Mouse (Mus musculus) heart, adult 8-10 months (tissue): Measurements from ENCODE around the gene Bcar1. TPM values are rescaled to one million over a fixed set of nuclear protein-coding genes. Genes with fewer than 3 reads are reported as not detected.

Experiments used
- DNase-seq: peaks from one replicate; pipeline ENCODE4 v3.0.0; 2022; ENCODE audit warnings: low spot score
- microRNA-seq: library from miRNA; unstranded; fragments of <30 nt; microRNA quantifications from one replicate; pipeline ENCODE4 v1.2.0, GENCODE M21; 2022
- total RNA-seq, 4 experiments: library from RNA; stranded (reverse); gene quantifications; 2 replicates each; pipeline ENCODE4 v1.2.4; 2022

The Bcar1 gene
- total RNA-seq, 4 experiments from 2014 or later = 18.5 to 21.8 (median 19.5) TPM

DNA sequence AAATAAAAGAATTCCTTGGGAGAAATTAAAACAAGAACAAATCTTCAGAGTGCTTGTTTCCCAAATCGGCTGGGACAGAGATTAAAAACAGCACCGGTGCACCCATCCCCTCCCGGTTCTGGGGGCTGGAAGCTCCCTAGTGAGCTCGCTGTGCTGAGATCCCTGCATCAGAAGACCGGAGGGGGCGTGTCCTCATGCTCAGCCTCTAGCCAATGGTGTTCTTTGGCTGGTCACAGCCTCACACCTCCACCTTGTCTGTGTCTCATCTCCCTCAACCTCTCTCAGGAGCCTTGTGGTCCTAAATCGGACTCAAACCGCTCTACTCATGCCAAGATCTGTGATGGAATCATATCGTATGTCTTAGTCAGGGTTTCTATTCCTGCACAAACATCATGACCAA, 61.1 kb downstream of the Bcar1 start:
- no peak for DNase-seq

DNA sequence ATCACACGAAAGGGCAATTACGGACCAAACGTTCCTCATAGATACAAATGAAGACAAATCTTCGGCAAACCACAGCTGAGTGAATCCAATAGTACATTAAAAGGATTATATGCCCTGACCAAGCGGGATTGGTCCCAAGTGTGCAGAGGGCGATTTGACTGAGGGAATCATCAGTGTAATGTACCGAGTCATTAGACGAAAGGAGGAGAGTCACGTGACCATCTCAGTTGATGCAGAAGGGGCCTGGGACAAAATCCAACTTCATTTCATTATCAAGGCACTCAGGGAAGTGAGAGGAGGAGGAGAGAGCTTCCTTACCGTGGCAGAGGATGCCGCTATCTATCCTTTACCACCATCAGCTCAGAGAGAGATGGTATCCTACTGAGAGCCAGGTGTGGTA, 62.5 kb downstream of the Bcar1 start:
- DNase-seq = no peak

DNA sequence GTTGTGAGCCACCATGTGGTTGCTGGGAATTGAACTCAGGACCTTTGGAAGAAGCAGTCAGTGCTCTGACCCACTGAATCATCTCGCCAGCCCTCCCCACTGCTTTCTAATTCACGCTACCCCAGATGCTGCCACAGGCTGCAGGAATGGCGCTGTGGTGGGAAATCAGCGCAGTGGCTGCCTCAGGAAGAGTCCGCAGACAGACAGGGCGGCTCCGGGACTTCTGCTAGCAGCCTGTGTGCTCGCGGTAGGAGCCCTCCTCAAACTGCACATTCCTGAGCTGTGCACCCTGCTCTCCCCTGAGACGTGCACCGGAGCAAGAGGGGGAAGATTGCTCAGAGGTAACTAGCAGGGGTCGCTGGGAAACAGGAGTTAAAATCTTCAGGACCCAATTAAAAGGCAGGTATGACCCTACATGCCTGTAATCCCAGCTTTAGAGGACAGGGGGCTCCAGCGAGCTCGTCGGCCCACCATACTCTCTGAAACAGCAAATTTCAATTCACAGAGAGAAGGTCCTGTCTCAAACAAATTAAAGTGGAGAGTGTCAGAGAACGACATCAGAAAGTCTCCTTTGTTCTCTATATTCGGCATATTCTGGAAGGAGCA, 63.1 kb downstream of the Bcar1 start:
- DNase-seq = no peak

DNA sequence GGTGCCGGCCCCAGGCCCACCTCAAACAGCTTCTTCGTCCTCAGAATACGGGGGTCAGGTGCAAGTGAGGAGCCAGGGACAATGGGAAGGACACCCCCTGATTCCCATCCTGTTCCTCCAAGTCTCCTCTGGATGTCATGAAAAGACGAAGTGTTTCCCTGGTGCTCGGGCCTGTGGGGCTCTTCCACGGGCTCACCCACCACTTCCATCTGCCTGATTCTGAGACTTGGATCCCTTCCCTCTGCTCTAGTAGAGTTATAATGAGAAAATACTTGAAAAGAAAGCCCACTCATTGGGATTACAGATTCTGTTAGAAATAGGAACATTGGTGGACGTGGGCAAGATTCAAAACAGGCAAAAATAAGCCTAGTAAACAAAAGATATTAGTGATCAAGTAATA, 64.8 kb downstream of the Bcar1 start:
- no peak for DNase-seq

DNA sequence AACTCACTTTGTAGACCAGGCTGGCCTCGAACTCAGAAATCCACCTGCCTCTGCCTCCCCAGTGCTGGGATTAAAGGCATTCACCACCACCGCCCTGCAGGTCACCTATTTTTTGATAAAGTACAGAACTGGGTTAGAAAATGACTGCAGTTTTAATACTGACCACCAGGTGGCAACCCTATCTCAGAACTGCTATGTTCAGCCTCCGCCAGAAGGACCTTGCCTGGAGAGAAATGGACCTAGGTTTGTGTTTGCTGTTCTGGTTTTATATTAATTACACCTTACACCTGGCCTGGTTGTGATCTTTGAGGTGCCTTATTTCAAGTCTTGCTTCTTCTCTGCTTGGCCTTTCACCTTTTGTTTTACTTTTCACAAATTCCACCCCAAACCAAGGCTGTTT, 65.5 kb downstream of the Bcar1 start:
- peak; percentile 82 for DNase-seq

DNA sequence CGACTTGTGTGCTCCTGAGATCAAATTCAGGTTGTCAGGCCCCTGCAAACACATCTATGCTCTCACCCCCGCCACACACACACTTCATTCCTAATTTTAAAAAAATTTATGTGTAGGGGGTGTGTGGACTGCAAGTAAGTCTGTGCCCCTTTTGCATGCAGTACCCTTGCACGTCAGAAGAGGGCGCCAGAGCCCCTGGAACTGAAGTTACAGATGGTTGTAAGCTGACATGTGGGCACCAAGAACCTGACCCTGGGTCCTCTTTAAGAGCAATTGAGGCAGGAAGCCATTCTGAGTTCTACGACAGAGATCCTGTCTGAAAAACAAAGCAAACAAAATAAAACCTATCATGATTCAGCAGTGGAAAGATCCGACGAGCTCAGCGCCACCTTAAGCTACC, 67.4 kb downstream of the Bcar1 start:
- DNase-seq = no peak

DNA sequence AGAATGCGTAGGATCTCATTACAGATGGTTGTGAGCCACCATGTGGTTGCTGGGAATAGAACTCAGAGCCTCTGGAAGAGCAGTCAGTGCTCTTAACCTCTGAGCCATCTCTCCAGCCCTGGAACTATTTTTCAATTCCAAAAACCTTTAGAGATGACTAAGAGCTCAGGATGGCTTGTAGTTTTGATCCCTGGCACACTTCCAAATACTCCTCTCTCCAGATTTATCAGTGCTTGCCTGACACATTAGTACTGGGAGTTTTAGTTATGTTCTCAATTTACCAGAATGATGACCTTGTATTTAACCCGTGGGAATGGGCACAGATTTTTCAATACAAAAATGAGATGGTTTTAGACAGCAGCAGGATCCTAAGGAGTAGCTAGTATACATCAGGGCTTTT, 76.9 kb downstream of the Bcar1 start:
- DNase-seq = no peak

DNA sequence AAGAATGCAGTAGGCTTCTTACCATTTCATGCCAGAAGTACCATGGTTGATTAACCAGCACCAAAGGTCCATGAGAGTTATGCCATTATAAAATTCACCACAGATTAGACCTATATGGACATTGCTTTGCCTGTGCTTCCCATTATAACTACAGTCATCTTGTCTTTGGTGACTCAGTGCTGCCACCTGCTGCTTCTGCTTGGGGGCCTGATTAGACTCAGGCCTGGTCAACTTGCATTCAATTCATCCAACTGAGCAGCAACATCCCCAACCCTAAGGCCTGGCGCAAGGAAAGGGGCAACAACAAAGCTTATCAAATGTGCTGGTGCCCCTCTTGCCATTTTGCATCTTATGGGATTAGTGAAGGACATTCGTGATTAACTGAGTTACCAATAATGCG, 81.1 kb downstream of the Bcar1 start:
- DNase-seq = peak; percentile 83

Small RNAs within 50 kb of the gene (microRNA-seq; reads per million reads assigned to microRNA genes)
- gene Mir7076 = not detected

Other genes starting within 250 kb of the Bcar1 start
- gene Wdr59, start 221.7 kb downstream of the Bcar1 start, total RNA-seq = 1 to 10 TPM; 6.5 to 7.4 (median 7.0) TPM
- gene Znrf1, start 207.7 kb downstream of the Bcar1 start, total RNA-seq = 10 to 100 TPM; 52.7 to 71.3 (median 59.2) TPM
- gene Ldhd, start 113.4 kb downstream of the Bcar1 start, total RNA-seq = 10 to 100 TPM; 48.8 to 58.2 (median 54.8) TPM
- 1 to 10 TPM; 5.6 to 8.6 (median 8.1) TPM for gene Zfp1, start 100.4 kb downstream of the Bcar1 start, total RNA-seq
- not detected for gene Ctrb1, start 52.8 kb downstream of the Bcar1 start, total RNA-seq
- 10 to 100 TPM; 27.4 to 37.6 (median 32.7) TPM for gene Cfdp1, start 110.5 kb upstream of the Bcar1 start, total RNA-seq
- 1 to 10 TPM; 2.5 to 3.6 (median 2.6) TPM for gene Tmem170, start 132.9 kb upstream of the Bcar1 start, total RNA-seq
- not detected for gene Chst5, start 166.6 kb upstream of the Bcar1 start, total RNA-seq
- gene Tmem231, start 190.1 kb upstream of the Bcar1 start, total RNA-seq = 1 to 10 TPM; 2.1 to 2.7 (median 2.4) TPM
- 100 to 1,000 TPM; 121 to 131 (median 122) TPM for gene Gabarapl2, start 196.9 kb upstream of the Bcar1 start, total RNA-seq
- gene Adat1, start 248.5 kb upstream of the Bcar1 start, total RNA-seq = 1 to 10 TPM; 1.5 to 2.1 (median 1.8) TPM